ENCODE assay signal across 8 mouse cellular contexts in the genomic region with DNA sequence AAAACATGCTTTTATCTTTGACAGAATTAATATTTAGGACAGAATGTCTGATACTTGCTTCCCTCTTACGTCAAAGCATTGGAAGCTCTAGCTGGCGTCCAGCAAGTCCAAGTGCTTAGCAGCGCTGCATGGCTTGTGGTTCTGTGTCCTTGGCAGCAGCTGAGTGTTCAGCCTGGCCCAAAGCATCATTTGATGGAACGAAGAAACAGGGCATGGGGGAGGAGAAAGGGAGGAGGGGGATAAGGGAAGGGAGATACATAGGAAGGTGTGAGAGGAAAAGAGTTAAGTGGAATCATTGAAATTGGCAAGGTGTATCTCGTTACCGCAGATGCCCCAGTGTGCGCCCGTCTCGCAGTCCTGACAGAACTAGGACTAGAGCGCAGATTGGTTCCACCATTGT.
DNase-seq lines count a peak whose midpoint lies in the region; ATAC-seq lines count a peak whose summit lies in the region.

No protein-coding gene starts in this region.

- H3K9me3 ChIP-seq in midbrain, embryonic 15.5 days: no peaks in the 10 kb centered on the region

- H3K27ac ChIP-seq in midbrain, embryonic 15.5 days: no peak overlapping the region

- H3K36me3 ChIP-seq in midbrain, embryonic 15.5 days (replicated peaks): no peaks in the 10 kb centered on the region

- 89% methylated on average over 10 of the region's 10 CpGs for WGBS in midbrain, embryonic 15.5 days

- intact Hi-C loops in gastrocnemius, postnatal 14 days (cut with DNase I; ENCODE audit: low total_unique reads): no loop called here

- no peak overlapping the region for H3K9ac ChIP-seq in midbrain, embryonic 15.5 days

- no peak for ATAC-seq in midbrain, embryonic 15.5 days (replicated peaks)

- peak; percentile 56 for DNase-seq in gastrocnemius, adult 18-20 months (ENCODE audit: low spot score)
- DNase-seq in gastrocnemius, postnatal 10 days: no peak
- peak; percentile 43 for DNase-seq in Muller cell, postnatal 12 days (ENCODE audit: inconsistent ontology term)
- DNase-seq in gastrocnemius, postnatal 14 days: peak; percentile 41
- peak; percentile 23 for DNase-seq in layer of hippocampus, adult 9-11 months
- DNase-seq in thymus, postnatal 14 days: no peak
- DNase-seq in spleen, postnatal 4 days (ENCODE audit: low spot score in 2 of 2): no peak

- H3K4me2 ChIP-seq in midbrain, embryonic 15.5 days: no peak overlapping the region

- peaks cover 7% of the 10 kb centered on the region; the same call in 1 of the 2 replicates for H3K4me1 ChIP-seq in midbrain, embryonic 15.5 days

- H3K4me3 ChIP-seq in midbrain, embryonic 15.5 days: no peak overlapping the region

- no peaks in the 10 kb centered on the region for H3K27me3 ChIP-seq in midbrain, embryonic 15.5 days (replicated peaks)

Comparison
In these comparisons a context has a peak if more than half of its experiments do, and no peak if none do; other contexts are left out.
1. DNase-seq: peak in gastrocnemius, adult 18-20 months (single experiment), Muller cell, postnatal 12 days (single experiment), gastrocnemius, postnatal 14 days (single experiment) and layer of hippocampus, adult 9-11 months (single experiment); none in gastrocnemius, postnatal 10 days (single experiment), thymus, postnatal 14 days (single experiment) and spleen, postnatal 4 days (0 of 2).